Mouse (Mus musculus) small intestine, adult 2 months (tissue): ENCODE data around the gene Vcp.

Source experiments
- CTCF ChIP-seq: fragments of 200-500 bp; IDR thresholded peaks from 2 replicates; pipeline ENCODE4 v1.5.1; 2012; ENCODE audit warnings: low read depth, mild to moderate bottlenecking, control low read depth, inconsistent platforms, low read length, moderate library complexity, mixed read lengths; ENCODE audit not compliant: insufficient replicate concordance, insufficient read length; ENCODE audit errors: extremely low read depth
- POLR2A ChIP-seq: fragments of 200-500 bp; IDR thresholded peaks from 2 replicates; pipeline ENCODE4 v1.6.1; 2012; ENCODE audit warnings: low read depth, mild to moderate bottlenecking, control low read depth, inconsistent platforms, low read length, moderate library complexity

DNA sequence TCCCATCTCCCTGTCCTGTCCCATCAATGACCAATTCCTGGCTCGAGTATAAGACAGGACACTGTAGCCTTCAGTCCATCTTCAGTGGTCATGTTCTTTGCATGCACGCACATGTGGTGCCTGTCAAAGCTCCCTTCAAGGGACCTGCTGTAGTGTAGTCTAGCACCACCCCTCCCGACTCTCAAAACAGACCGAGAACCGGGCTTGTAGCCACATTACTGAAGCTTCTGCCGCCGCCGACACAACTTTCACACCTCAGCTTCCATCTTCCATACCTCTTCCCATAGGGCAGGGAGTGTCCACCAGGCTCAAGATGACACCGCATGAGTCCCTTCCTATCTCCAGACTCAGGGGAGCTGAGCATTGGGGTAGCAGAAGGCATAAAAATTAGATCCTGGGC, 56.1 kb downstream of the Vcp start:
- TF ChIP-seq POLR2A (no peak), CTCF (no peak)
